Mouse (Mus musculus) retina, adult 2 months (tissue): Measurements from ENCODE around the gene Foxo3.

ENCODE experiments used
- DNase-seq: peaks from one replicate; pipeline ENCODE4 v3.0.0-alpha.2; 2012; ENCODE audit warnings: low read depth, low spot score

Gene Foxo3

DNA sequence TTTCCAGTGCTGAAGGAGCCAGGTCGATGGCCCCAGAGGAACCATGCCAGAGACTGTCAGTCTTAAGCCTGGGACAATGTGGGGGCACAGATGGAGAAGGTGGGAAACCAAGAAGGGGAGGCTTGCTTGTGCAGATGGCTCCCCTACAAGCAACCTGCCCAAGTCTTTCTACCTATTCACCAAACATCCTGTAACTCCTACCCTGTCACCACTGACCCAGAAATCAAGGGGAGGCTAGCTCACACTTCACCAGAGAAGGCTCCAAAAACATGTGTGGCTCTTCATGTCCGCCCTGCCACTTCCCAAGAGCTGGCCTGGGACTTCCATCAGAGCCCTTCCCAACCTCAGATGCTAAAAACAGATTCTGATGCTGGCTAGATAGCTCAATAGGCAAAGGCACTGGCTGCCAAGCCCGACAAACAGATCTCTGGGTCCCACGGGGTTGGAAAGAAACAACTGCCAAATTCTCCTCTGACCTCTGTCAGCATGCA is 48.8 kb downstream of the Foxo3 start:
- no peak for DNase-seq

DNA sequence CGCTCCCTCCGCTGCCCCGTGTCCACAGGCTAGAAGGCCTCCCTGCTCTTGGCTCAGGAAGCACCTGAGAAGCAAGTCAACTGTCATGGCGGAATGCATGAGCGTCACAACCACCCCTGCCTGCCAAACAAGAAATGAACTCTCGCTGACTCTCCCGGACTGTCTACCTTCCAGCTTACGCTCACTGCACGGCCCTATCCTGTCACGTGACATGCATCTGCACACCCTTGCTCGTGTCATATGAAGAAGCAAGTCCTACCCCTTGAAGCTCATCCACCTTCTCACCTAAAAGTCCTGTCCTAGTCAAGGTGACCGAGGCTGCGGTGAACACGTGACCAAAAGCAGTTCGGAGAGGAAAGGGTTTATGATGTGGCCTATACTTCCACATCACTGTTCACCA is 50.4 kb downstream of the Foxo3 start:
- no peak for DNase-seq

DNA sequence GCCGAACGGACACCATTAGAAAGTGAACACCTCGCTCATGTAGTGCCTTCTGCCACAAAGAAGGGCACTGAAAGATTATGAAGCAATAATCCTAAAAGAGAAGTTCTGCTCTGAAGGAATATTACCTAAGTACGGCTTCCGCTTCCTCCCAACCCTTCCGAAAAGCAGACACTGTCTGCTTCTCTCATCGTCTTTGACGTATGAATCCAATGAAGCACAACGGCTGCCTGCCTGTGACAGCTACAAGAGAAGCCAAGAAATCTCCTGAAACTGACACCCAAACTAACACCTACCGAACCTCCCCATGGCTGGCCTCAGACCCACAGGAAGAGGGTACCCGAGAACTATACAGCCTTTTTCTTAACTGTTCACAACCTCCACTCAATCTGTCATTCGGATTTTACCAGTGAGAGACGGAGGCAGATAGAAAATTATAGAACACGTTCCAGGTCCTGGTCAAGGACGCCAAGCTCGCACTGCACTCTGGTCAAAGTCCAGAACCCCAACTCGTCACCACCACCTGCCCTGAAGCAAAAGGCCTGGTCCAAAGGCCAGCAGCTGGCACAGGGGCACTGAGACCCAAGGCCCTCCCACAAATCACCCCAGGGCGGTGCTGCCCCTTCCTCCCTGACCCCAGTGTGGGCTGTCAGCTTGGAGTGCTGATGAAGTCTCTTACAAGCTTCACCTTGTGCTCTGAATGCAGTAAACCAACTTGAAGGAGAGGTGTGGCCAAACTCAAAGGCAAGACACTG is 51.2 kb downstream of the Foxo3 start:
- no peak for DNase-seq

DNA sequence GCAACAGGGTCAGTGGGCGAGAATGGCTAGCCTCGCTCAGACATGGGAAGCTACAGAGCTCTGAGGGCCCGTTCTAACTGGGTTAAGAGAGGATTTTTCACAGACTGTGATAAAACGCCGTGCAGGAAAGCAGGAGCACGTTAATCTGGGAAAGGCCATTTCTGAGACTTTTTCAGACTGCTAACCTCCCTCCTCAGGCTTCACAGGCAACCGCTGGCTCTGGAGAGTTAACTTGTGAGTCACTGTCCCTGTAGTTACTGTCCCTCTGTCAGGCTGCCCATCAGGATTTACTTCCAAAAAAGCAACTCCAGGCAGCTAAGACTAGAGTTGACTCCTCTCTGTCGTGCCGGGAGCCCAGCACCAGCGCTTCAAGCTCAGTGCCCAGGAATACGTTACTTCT is 54.6 kb downstream of the Foxo3 start:
- no peak for DNase-seq

DNA sequence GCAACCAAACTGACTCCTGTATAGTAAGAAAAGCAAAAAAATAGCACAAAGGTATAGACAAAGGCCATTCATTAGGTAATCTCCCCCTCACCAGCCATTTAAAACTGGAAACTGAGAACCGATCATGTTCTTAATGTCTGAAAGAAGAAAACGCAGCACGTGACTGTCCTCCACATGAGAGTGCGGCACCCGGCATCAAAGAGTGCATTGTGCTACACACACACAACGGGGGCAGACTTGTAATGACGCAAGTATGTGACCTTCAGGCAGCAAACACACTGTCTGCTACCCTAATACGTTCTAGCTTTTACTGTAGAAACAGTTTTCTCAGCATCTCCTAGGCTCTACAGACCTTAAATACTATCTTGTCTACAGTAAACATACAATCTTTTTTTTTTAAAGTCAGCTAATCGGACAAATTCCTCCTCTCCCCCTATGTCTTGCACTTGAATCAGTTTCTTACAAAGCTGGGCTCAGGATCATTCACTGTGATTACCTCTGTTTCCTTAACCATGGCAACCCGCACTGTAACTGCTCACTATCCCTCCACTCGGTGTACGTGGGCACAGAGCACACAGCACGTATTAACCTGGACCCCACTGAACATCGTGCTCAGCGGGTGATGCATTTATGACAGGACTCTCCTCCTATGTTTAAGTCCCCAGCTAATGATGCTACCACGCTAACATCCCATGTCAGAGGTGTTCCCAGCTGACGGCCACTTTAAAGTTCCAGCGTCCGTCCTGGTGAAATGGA is 55.2 kb downstream of the Foxo3 start:
- DNase-seq = no peak

DNA sequence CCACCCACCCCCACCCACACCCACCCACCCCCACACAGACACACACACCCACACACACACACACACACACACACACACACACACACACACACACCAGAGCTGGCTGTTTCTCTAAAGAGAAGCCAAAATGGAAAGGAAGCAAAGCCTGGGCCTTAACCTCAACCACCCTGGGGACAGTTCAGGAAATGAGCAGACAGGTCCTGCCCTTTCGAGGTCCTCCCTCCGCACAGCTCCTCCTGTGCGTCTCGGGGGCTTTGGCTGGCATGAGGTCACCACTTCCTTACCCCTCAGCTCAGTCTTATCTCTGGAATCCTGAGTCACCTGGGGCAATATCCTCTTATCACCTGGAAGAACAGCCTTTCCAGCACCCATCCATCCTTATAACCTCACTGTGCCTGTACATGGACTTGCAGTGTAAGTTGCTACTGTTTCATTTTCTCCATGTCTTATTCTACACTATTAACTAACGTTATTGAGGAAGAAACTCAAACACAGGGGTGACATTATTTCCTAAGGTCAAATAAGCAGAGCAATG is 56.1 kb downstream of the Foxo3 start:
- no peak for DNase-seq

DNA sequence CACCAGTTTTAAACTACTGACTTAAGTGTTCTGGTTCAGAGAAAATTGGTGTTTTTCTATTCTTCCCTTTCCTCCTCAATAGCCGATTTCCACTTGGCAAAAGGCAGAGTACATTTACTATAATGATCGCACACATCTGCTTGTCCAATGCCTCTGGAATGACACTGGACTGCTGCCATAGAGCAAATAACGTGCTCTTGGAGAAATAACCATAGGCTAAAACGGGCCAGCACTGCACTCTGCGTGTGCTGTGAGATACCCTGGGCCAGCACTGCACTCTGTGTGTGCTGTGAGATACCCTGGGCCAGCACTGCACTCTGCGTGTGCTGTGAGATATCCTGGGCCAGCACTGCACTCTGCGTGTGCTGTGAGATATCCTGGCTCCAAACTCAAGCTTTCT is 65.1 kb downstream of the Foxo3 start:
- DNase-seq = no peak

DNA sequence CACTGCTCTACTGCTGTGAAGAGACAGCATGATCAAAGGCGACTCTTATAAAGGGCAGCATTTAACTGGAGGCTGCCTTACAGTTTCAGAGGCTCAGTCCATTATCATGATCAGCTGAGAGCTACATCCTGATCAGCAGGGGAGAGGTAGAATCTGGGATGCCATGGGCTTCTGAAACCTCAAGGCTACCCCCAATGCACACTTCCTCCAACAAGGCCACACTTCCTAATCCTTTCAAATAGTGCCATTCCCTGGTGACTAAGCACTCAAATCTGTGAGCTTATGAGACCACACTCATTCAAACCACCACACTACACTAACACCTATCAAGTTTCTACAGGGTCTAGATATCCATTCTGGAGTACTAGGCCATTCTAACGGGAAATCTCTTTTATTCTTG is 65.9 kb downstream of the Foxo3 start:
- no peak for DNase-seq

DNA sequence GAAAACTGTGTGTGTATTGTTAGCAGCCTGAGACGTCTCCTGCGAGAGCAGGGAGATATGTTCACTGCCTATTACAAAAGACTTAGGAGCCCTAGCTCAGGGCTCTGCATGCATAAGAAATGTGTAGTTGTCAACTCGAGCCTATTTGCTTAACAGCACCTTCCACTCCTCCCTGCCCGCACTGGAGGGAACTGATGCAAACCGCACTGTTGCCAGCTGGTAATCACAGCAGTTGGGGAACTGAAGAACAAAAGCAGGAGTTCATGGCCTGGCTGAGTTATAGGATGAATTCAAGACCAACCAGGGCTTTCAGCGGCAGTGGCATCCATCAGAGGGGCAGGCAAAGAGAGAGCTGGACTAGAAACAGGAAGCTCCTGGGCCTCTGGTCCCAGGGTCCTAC is 66.7 kb downstream of the Foxo3 start:
- no peak for DNase-seq

DNA sequence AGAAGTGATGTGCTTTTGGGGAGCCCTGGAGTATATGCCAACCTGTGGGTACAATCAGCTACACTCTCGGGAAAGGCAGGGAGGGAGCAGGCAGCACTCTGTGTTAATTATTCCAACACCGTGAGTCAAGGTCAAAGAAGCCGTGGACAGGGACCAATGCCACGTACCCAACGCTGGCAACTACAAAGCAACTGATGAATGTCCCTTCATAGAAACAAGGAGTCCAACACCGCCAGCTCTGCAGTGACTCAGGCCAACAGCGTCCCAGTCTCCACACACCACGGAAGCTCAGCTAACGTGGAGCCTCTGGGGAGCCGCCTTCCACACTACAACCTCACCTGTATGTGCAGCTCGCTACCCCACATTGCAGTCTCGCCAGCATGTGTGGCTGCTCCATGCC is 68.9 kb downstream of the Foxo3 start:
- no peak for DNase-seq

DNA sequence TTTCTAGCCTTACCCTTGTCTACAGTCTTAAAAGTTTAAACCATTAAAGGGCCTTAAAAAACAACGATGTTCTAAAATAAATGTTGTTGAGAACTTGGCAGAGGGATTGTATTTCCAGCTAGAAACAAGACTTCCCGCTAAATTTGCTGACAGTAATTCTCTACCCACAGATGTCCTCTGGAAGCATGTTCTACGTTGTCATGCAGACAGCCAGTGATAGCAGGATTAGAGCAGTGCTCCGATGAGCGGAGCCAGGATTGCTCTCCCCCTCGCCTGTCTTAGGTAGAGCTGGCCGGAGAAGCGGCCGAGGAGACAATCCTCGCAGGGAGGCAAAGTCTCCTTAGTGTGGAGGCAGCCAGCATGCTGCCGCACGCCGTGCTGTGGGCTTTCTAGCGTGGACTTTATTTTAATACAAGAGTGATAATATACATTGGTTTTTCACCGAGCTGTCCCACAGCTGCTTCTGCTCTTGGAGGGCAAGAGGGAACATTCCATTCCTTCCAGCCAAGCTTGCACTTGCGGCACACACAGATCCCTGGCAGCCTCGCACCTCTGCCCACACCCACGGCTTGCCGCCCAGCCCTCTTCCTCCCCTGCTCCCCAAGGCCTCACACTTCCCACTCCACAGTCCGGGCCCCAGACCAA is 71.7 kb downstream of the Foxo3 start:
- DNase-seq = no peak

DNA sequence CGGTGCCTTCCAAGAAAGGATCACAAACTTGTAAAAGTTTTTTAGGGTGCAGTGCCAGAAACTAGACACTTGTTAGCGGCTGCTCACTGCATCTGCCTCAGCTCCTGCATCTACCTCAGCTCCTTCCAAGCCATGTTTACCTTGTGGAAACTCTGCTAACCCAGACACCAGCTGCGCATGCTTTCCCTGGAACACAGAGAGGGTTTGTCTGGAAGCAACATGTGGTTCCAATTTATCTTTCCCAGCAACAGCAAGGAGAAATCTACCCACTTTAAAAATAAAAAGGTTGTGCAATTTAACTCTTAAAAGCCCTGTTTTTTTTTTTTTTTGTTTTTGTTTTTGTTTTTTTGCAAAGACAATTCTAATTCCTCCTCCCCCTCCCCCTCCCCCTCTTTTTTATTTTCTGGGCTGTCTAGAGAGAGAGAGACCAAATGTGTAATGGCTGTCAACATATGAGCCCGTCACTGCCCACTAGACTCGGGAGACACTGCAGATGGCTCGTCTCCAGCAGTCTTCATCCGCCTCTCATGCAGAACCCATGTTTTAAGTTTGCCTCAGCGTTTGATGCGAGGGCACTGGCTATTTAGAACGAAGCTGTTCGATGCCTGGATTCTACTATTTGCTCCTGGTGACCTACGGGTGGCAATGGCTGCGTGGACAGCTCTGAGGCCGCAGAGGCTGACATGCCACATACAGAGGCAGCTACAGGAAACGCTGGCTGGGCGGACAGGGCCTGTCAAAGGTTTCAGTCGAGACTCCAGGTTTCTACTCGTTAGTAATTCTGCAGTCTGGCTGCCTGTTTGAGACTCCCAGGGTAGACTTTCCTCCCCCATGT is 73.0 kb downstream of the Foxo3 start:
- no peak for DNase-seq

DNA sequence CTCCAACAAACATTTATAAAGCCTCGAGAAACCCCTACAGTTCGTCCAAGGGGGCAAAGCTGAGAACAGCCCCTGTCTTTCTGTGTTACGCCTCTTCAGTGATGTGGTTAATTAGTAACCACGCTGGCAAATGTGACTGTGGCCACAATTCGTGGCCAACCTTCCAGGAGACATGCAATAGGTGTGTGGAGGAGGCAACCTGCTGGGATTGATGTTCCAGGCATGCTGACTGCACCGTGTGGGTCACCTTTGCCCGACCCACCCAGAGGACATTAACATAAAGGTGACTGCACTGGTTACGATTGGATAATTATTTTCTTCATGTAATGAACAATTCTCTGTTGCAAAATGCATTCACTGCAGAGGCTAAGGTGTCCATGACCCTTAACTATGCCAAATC is 74.0 kb downstream of the Foxo3 start:
- DNase-seq = no peak

DNA sequence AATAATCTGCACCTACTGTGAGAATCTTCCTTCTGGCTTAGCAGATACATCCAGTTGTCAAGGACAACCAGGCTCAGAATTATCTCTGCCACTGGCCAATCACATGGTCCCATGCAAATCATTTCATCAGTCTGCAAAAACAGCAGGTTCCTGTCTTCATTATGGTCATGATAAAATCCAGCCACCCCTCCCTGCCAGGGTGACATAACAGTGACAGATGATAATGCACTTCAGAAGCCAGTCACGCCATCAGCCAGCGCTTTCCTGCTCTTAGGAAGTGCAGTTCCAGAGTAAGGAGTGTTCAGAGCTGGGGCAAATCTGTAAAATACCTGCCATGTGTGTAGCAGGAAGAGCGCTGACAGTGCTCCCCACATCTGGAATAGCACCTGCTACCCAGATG is 77.1 kb downstream of the Foxo3 start:
- DNase-seq = no peak

DNA sequence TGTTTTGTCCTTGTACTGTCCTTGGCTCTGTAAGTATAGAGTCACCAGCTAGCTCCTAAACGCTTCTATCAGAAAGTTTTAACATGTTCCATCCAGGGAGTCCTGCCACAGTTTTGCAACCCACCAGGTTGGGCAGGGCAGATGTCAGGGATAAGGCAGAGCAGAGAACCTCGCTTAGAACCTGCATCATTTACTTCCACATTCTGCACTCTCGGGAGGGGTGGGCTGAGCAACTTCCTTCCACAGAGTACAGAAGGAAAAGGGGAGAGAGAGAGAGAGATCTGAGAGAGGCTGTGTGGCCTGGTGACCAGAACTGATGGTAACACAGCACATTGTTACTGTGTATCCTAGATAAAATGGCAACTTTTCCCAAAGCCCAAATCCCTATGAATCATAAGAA is 77.9 kb downstream of the Foxo3 start:
- DNase-seq = no peak

DNA sequence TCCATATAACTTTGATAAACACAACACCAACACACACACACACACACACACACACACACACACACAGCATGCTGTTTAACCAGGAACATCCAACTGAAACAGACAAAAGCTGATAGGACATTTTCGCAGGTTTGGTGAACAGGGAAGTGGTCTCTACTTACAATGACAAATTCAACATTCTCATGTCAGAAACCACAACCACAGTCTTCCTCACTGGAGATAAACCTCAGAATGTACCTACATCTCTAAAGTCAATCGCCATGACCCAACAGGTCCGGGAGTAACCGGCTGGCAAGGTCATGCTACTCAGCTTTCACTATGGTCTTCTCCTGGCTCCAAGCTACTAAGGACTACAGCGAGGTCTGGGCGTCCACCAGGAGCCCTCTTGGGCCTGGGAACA is 81.8 kb downstream of the Foxo3 start:
- DNase-seq = no peak

DNA sequence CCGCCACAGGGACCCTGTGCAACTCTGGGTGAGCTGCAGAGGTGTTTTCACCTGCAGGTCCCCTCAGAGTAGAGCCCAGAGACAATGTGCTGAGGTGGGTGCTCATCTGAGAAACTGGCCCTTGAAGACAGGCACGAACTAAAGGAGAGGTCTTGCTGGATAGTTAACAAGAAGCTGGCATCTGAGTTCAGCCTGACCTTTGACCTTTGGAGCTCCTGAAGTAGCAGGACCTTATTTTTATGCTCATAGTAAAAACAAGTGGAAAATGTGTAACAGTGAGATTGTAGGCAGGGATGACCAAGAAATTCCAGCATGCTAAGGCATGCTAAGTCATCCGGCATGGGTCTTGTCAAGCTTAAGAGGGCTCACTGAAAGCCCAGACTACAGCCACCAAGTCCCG is 82.6 kb downstream of the Foxo3 start:
- DNase-seq = no peak

DNA sequence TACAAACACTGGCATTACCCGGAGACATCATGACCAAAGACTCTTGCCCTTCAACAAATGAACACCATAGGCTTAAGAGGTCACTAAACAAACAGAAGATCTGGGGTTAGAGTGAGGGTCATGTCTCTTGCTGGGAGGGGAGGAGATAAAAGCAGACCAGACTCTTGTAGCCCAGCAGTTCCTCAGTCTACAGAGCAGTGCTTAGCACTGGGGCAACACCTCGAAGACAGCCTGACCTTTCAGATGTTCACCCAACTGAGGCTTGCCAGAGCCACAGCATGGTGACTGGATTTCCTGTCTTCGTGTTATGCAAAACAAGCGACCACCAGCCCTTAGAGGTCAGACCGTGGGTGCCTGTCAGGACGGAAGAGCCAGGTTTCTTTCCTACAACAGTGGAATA is 83.6 kb downstream of the Foxo3 start:
- no peak for DNase-seq

DNA sequence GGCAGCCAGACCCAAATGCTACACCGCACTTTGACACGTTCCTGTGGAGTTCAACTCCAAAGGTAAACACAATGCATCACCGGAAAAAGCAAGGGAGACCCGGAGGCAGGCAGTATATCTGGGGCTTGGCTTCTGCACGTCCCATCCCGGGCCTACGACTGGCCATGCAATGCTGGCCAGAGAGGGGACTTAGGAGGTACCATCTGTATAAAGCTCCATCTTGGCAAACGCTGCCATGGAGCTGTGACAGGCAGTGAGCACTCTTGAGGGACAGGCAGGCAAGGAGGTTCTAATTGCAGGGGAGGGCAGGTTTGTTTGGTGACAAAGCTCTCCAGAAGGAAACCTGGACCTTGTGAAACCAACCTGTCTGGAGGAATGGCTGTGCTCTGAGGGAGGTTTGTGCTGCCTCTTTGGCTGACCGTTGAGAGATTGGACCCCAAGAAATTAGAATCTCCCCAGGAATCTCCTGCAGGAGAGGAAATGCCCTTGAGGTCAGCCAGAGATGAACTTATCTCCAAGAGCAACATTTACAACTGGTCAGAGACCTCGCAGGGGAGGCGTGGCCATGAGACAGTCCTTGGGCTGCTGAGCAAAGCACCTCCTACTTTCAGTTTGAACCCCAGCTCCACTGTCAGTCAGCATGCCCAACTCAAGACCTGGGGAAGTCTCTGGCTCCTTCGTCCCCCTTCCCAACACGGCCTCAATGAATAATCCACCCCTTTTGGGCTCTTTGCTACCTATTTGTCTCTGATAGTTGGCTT is 86.7 kb downstream of the Foxo3 start:
- no peak for DNase-seq

DNA sequence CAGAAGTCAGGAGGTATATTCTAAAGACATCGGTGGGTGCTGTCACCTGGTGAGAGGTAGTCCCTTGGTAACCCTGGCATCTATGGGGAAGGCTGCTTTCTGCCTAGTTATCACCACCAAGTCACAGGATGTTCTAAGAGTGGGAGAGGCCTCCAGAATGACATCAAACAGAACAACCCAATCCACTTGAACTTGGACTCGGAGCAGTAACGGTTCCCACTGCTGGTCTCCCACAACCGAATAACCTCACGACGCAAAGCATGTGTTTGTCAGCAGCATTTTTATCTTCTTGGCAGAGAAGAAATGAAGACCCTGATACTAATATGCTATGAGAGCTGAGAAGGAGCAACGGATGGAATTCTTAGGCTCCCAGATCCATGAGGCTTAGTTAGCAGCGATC is 87.5 kb downstream of the Foxo3 start:
- no peak for DNase-seq

DNA sequence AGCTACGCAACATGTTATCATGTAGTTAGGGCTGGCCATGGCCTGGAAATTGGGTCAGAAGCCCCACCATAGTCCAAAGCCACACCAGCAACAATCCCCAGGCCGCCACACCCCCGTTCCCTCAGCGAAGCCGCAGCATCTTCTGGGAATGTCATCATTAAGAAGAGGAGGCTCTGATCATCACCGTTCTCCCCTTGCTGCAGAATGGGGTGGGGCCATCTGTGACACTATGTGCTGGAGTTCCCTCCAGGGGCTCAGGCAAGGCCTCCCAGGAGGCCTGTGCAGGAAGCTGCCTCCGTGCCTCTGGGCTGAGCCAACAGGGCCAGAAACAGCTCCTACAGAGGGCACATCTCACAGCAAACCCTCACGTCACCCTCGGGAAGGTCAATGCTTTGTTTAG is 88.5 kb downstream of the Foxo3 start:
- DNase-seq = no peak
